ENCODE assay signal across 11 mouse cellular contexts in the genomic region with DNA sequence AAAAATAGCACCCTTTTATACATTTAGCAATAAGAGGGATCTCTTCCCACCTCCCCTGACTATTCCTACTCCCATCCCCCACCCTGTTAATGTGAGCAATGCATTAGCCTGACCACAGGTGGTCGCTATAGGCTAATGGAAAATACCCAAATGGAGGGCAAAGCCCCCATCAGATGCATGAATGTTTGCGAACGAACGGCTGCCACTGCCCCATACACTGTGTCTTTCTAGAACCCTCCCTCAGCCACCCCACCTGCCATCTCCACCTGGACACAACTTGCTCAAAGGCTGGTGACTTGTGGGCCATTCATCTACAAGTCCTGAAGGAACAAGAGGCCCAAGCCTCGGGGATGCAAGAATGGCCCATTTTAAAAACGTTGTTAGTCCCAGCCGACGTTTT. TPM values are rescaled to one million over a fixed set of nuclear protein-coding genes. Genes with fewer than 3 reads are reported as not detected.
DNase-seq lines count a peak whose midpoint lies in the region; ATAC-seq and TF ChIP-seq lines count a peak whose summit lies in the region.
"Had no signal": no experiment of that assay in that cellular context is flagged by ENCODE, and none has a peak within 500 bp of the region (broad histone marks: within the 10 kb centered on the region; RNA-seq: fewer than 3 reads in every experiment).

No protein-coding gene starts in this region.

- no peak overlapping the region for H3K27ac ChIP-seq in lung, embryonic 14.5 days (ENCODE audit: low read depth)
- H3K27ac ChIP-seq in hindbrain, embryonic 13.5 days, result peak overlapping the region; percentile 78; the same call in 1 of the 2 replicates
- H3K27ac ChIP-seq: liver, embryonic 15.5 days had no signal

- no peak overlapping the region for H3K4me2 ChIP-seq in lung, embryonic 14.5 days
- H3K4me2 ChIP-seq in hindbrain, embryonic 13.5 days, result no peak overlapping the region
- H3K4me2 ChIP-seq: liver, embryonic 15.5 days had no signal

- H3K27me3 ChIP-seq in lung, embryonic 14.5 days (ENCODE audit: insufficient read depth, low read length), result no peaks in the 10 kb centered on the region
- 0 out of 2 replicates have a peak, but pooled peaks cover 3% of the 10 kb centered on the region for H3K27me3 ChIP-seq in hindbrain, embryonic 13.5 days
- no peaks in the 10 kb centered on the region for H3K27me3 ChIP-seq in splenic B cell, adult 2 months (ENCODE audit: control insufficient read depth, insufficient read depth, low read length, poor library complexity, severe bottlenecking)

- no peaks in the 10 kb centered on the region for H3K36me3 ChIP-seq in lung, embryonic 14.5 days (ENCODE audit: insufficient read depth)
- peaks cover 38% of the 10 kb centered on the region for H3K36me3 ChIP-seq in hindbrain, embryonic 13.5 days
- no peaks in the 10 kb centered on the region for H3K36me3 ChIP-seq in splenic B cell, adult 2 months (ENCODE audit: control insufficient read depth, insufficient read depth, low read length, poor library complexity, severe bottlenecking)
- H3K36me3 ChIP-seq: liver, embryonic 15.5 days had no signal

- WGBS in lung, embryonic 14.5 days, result 28% methylated on average over 8 of the region's 8 CpGs
- WGBS in lung, adult 2 months, result 30% methylated on average over 8 of the region's 8 CpGs
- WGBS in hindbrain, embryonic 13.5 days, result 42% methylated on average over 8 of the region's 8 CpGs

- H3K4me3 ChIP-seq in lung, embryonic 14.5 days (ENCODE audit: low read depth, low read length), result no peak overlapping the region
- no peak overlapping the region for H3K4me3 ChIP-seq in lung, adult 2 months (replicated peaks; ENCODE audit: extremely low read depth, low read depth, low read length)
- no peak overlapping the region for H3K4me3 ChIP-seq in hindbrain, embryonic 13.5 days
- H3K4me3 ChIP-seq: liver, embryonic 15.5 days had no signal

- TF ChIP-seq CTCF in lung, embryonic 14.5 days (IDR thresholded peaks at IDR 0.05; ENCODE audit: low read depth), result peak; percentile 74
- TF ChIP-seq CTCF in lung, adult 2 months (IDR thresholded peaks at IDR 0.05; ENCODE audit: insufficient read depth, low read length), result no peak

- ATAC-seq in lung, embryonic 14.5 days (ENCODE audit: insufficient read depth), result 0 out of 2 replicates have a peak, but pooled peaks have one; percentile 33
- ATAC-seq in hindbrain, embryonic 13.5 days (ENCODE audit: low FRiP score), result 0 out of 2 replicates have a peak, but pooled peaks have one; percentile 12

- H3K4me1 ChIP-seq in lung, embryonic 14.5 days (ENCODE audit: insufficient read depth), result 0 out of 2 replicates have a peak, but pooled peaks cover 5% of the 10 kb centered on the region
- H3K4me1 ChIP-seq in lung, adult 2 months (ENCODE audit: control insufficient read depth, insufficient read depth, low read length), result no peaks in the 10 kb centered on the region
- H3K4me1 ChIP-seq in hindbrain, embryonic 13.5 days (replicated peaks), result peaks cover 24% of the 10 kb centered on the region

- DNase-seq in cerebellum, adult 9-10 months, result peak; percentile 46
- DNase-seq in cerebellum, adult 18-20 months, result no peak
- peak; percentile 59 for DNase-seq in lung, embryonic 14.5 days
- no peak for DNase-seq in lung, adult 2 months
- peak; percentile 21 for DNase-seq in splenic B cell, adult 2 months (ENCODE audit: low read depth, low spot score)
- no peak for DNase-seq in adipocyte (ENCODE audit: low spot score)
- no peak for DNase-seq in c-Kit-positive CD71-positive TER-119-positive erythroid progenitor cells, embryonic 14.5 days (ENCODE audit: low spot score)

- no peaks in the 10 kb centered on the region for H3K9me3 ChIP-seq in lung, embryonic 14.5 days (ENCODE audit: low read depth, low read length)
- no peaks in the 10 kb centered on the region for H3K9me3 ChIP-seq in hindbrain, embryonic 13.5 days
- H3K9me3 ChIP-seq: liver, embryonic 15.5 days had no signal

- H3K9ac ChIP-seq in lung, embryonic 14.5 days, result no peak overlapping the region
- no peak overlapping the region for H3K9ac ChIP-seq in hindbrain, embryonic 13.5 days
- H3K9ac ChIP-seq: liver, embryonic 15.5 days had no signal

- no peak for TF ChIP-seq POLR2A in lung, adult 2 months (IDR thresholded peaks at IDR 0.05; ENCODE audit: borderline replicate concordance, extremely low read depth, low read depth, low read length)

RNA-seq across cellular contexts. Expression of a gene that starts 4.7 kb away (rescaled TPM):
- 0.42 and 0.57 TPM in 2 replicates for polyA plus RNA-seq in lung, embryonic 14.5 days (2014; fragmentation: Nextera tagmentation; extraction: Ambion mirVana)
- not detected in 2 replicates for polyA plus RNA-seq in lung, adult 2 months (2012; rRNA removed)
- 0.16 and 0.18 TPM in 2 replicates for polyA plus RNA-seq in hindbrain, embryonic 13.5 days (2015; fragmentation: Nextera tagmentation; extraction: Ambion mirVana)
- polyA plus RNA-seq: C2C12 had no signal

RNA-seq across cellular contexts. Expression of a gene that starts 19.4 kb away (rescaled TPM):
- 8.1 and 8.7 TPM in 2 replicates for polyA plus RNA-seq in lung, embryonic 14.5 days (2014; fragmentation: Nextera tagmentation; extraction: Ambion mirVana)
- polyA plus RNA-seq in lung, adult 2 months (2012; rRNA removed), result 3.9 and 4.6 TPM in 2 replicates
- polyA plus RNA-seq in hindbrain, embryonic 13.5 days (2015; fragmentation: Nextera tagmentation; extraction: Ambion mirVana), result 329 and 346 TPM in 2 replicates

RNA-seq across cellular contexts. Expression of a gene that starts 41.9 kb away (rescaled TPM):
- polyA plus RNA-seq in lung, embryonic 14.5 days (2014; fragmentation: Nextera tagmentation; extraction: Ambion mirVana), result not detected in 2 replicates
- polyA plus RNA-seq in lung, adult 2 months (2012; rRNA removed), result not detected in 2 replicates
- 8.9 and 9.2 TPM in 2 replicates for polyA plus RNA-seq in hindbrain, embryonic 13.5 days (2015; fragmentation: Nextera tagmentation; extraction: Ambion mirVana)
- polyA plus RNA-seq: C2C12; liver, embryonic 15.5 days; stomach, embryonic 16.5 days had no signal

RNA-seq across cellular contexts. Expression of a gene that starts 44.7 kb away (rescaled TPM):
- 40.3 and 45.9 TPM in 2 replicates for polyA plus RNA-seq in lung, embryonic 14.5 days (2014; fragmentation: Nextera tagmentation; extraction: Ambion mirVana)
- polyA plus RNA-seq in lung, adult 2 months (2012; rRNA removed), result 167 and 189 TPM in 2 replicates
- 29.3 and 30.2 TPM in 2 replicates for polyA plus RNA-seq in hindbrain, embryonic 13.5 days (2015; fragmentation: Nextera tagmentation; extraction: Ambion mirVana)

RNA-seq across cellular contexts. Expression of a gene that starts 44.7 kb away (rescaled TPM):
- 13.8 and 14.4 TPM in 2 replicates for polyA plus RNA-seq in lung, embryonic 14.5 days (2014; fragmentation: Nextera tagmentation; extraction: Ambion mirVana)
- 1.8 and 2.4 TPM in 2 replicates for polyA plus RNA-seq in lung, adult 2 months (2012; rRNA removed)
- 1.9 and 2.3 TPM in 2 replicates for polyA plus RNA-seq in hindbrain, embryonic 13.5 days (2015; fragmentation: Nextera tagmentation; extraction: Ambion mirVana)

Comparison
In these comparisons a context has a peak if more than half of its experiments do, and no peak if none do; other contexts are left out.
1. DNase-seq: peak in cerebellum, adult 9-10 months (single experiment), lung, embryonic 14.5 days (single experiment) and splenic B cell, adult 2 months (single experiment); none in cerebellum, adult 18-20 months (0 of 2), lung, adult 2 months (single experiment), adipocyte (single experiment) and c-Kit-positive CD71-positive TER-119-positive erythroid progenitor cells, embryonic 14.5 days (single experiment).
2. RNA of a gene that starts 19.4 kb away (polyA plus RNA-seq): 329 to 346 TPM in hindbrain, embryonic 13.5 days; 8.1 to 8.7 TPM in lung, embryonic 14.5 days and 3.9 to 4.6 TPM in lung, adult 2 months; every median in the first group is over 10 times any median in the second.